Mouse (Mus musculus): Measurements from ENCODE around the gene Dnajc16. TPM values are rescaled to one million over a fixed set of nuclear protein-coding genes. Genes with fewer than 3 reads are reported as not detected.
A peak's percentile ranks its signal among the peaks of the same experiment; 100 is the strongest.

Gene Dnajc16
- polyA plus RNA-seq, 1 experiment from 2014 or later: 5.8 TPM

DNA sequence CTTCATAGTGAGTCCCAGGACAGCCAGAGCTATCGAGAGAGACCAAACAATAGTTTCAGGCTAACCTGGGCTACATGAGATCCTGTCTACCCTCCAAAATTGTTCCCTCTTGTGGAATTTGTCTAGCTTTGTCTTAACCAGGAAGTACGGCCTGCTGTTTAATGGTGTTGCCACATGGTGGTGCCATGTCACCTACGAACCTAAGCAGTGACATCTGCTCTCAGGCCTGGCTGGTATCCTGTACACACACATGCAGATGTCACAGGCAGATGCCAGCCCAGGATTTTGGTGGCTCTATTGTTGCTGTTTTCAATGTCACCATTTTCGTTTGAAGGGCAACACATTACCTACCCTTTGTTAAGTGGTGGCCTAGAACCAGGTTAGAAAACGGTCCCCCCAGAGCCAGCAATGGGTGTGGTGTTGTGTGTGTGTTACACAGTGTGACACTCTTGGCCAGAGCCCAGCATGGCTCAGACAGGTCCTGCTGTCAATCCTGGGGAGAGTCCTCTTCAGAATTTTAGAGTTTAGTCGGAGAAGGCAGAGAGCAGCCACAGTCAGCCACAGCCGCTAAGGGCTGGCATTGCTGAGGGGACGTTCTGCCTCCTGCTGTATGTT, 19.2 kb upstream of the Dnajc16 start:
- H3K9me3 ChIP-seq (ENCODE audit: control insufficient read depth, low read length): no peaks in the 10 kb centered on the region
- DNase-seq (ENCODE audit: low spot score) (peak; percentile 57), ATAC-seq (ENCODE audit: insufficient read depth, low FRiP score, low TSS enrichment) (peak; percentile 45; the same call in 1 of the 2 replicates)
- H3K4me2 ChIP-seq (ENCODE audit: low read depth): no peak overlapping the region
- no peaks in the 10 kb centered on the region for H3K4me1 ChIP-seq (ENCODE audit: control insufficient read depth, insufficient read depth, low read length)
- H3K4me3 ChIP-seq (ENCODE audit: low read depth, low read length): no peak overlapping the region
- H3K27me3 ChIP-seq (ENCODE audit: control insufficient read depth, insufficient read depth, low read length): no peaks in the 10 kb centered on the region
- H3K27ac ChIP-seq (ENCODE audit: low read depth, low read length): no peak overlapping the region
- no peak overlapping the region for H3K9ac ChIP-seq (ENCODE audit: low read length)
- 85% methylated on average over 8 of the region's 8 CpGs for WGBS
- H3K36me3 ChIP-seq (ENCODE audit: control insufficient read depth, insufficient read depth, low read length): peaks cover 13% of the 10 kb centered on the region

DNA sequence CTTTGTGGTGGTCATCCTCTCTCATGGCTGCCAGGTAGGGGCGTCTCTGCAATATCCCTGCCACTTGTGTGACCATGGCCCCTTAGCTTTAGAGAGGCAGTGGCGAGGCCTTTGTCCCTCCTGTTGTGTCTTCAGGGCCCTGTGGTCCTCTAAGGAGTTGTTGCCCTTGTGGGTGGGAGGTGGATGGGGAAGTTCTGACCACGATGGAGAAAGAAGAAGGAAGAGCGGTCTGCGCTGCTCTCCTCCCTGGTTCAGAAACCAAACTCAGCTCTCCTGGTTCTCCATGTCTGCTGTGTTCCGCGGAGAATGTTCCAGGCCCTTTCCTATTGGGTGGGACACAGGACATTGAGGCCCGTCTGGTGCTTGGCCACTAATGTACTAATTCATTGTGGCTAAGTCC, 15.2 kb upstream of the Dnajc16 start:
- peaks cover 7% of the 10 kb centered on the region for H3K36me3 ChIP-seq (ENCODE audit: control insufficient read depth, insufficient read depth, low read length)
- 91% methylated on average over 8 of the region's 8 CpGs for WGBS

DNA sequence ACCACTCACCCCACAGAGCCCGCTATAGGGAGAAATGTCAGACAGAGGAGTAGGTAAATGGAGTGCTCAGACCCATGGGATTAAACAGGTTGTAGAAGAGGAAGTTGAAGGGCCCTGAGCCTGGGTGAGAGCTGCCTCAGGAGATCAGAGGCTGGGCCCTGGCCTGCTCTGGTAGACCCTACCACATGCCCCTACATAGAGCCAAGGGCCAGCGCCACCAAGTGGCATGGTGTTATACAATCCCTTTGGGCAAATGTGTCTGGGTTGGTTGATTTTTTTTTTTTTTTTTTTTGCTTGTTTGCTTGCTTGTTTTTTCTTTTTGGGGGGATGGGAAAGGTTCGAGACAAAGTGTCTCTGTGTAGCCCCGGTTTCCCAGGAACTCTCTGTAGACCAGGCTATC, 13.4 kb upstream of the Dnajc16 start:
- H3K4me1 ChIP-seq (ENCODE audit: control insufficient read depth, insufficient read depth, low read length): no peaks in the 10 kb centered on the region
- 92% methylated on average over 4 of the region's 4 CpGs for WGBS
- H3K9ac ChIP-seq (ENCODE audit: low read length): no peak overlapping the region
- DNase-seq (ENCODE audit: low spot score) (no peak), ATAC-seq (ENCODE audit: insufficient read depth, low FRiP score, low TSS enrichment) (no peak)
- no peaks in the 10 kb centered on the region for H3K27me3 ChIP-seq (ENCODE audit: control insufficient read depth, insufficient read depth, low read length)
- H3K27ac ChIP-seq (ENCODE audit: low read depth, low read length): no peak overlapping the region
- H3K36me3 ChIP-seq (ENCODE audit: control insufficient read depth, insufficient read depth, low read length): peaks cover 3% of the 10 kb centered on the region; the same call in 1 of the 2 replicates
- H3K9me3 ChIP-seq (ENCODE audit: control insufficient read depth, low read length): no peaks in the 10 kb centered on the region
- H3K4me3 ChIP-seq (ENCODE audit: low read depth, low read length): no peak overlapping the region
- H3K4me2 ChIP-seq (ENCODE audit: low read depth): no peak overlapping the region

More for the DNA sequence above, 15.2 kb upstream of the Dnajc16 start:
- Histone ChIP-seq H3K9me3 (ENCODE audit: control insufficient read depth, low read length) (no peaks in the 10 kb centered on the region), H3K27me3 (ENCODE audit: control insufficient read depth, insufficient read depth, low read length) (no peaks in the 10 kb centered on the region), H3K9ac (ENCODE audit: low read length) (no peak overlapping the region), H3K4me2 (ENCODE audit: low read depth) (no peak overlapping the region), H3K4me1 (ENCODE audit: control insufficient read depth, insufficient read depth, low read length) (no peaks in the 10 kb centered on the region), H3K27ac (ENCODE audit: low read depth, low read length) (no peak overlapping the region), H3K4me3 (ENCODE audit: low read depth, low read length) (no peak overlapping the region)
- ATAC-seq (ENCODE audit: insufficient read depth, low FRiP score, low TSS enrichment): no peak
- DNase-seq (ENCODE audit: low spot score): no peak

DNA sequence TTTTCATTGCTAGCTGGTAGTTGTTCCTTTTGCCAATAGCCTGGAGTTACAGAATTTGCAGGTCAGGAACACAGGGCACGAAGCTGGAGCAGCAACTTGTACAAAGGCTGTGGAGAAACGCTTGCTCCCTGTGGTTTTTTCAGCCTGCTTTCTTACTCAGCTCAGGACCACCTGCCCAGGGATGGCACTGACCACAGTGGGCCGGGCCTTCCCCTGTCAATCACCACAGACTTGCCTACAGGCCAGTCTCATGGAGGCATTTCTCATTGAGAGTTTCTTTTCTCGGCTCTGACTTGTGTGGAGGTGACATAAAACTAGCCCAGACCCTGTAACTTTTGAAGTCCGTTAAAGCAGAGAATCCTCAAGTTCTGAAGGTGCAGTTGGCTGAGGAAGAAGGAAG, 6.8 kb upstream of the Dnajc16 start:
- 92% methylated on average over 5 of the region's 5 CpGs for whole genome bisulfite sequencing
- no peak for ATAC-seq (ENCODE audit: insufficient read depth, low FRiP score, low TSS enrichment)
- Histone ChIP-seq H3K27me3 (ENCODE audit: control insufficient read depth, insufficient read depth, low read length) (no peaks in the 10 kb centered on the region), H3K36me3 (ENCODE audit: control insufficient read depth, insufficient read depth, low read length) (peaks cover 4% of the 10 kb centered on the region; the same call in 1 of the 2 replicates), H3K4me2 (ENCODE audit: low read depth) (no peak overlapping the region), H3K4me3 (ENCODE audit: low read depth, low read length) (no peak overlapping the region), H3K9me3 (ENCODE audit: control insufficient read depth, low read length) (no peaks in the 10 kb centered on the region), H3K27ac (ENCODE audit: low read depth, low read length) (no peak overlapping the region), H3K9ac (ENCODE audit: low read length) (no peak overlapping the region), H3K4me1 (ENCODE audit: control insufficient read depth, insufficient read depth, low read length) (peaks cover 5% of the 10 kb centered on the region; the same call in 1 of the 2 replicates)
- DNase-seq (ENCODE audit: low spot score): no peak

DNA sequence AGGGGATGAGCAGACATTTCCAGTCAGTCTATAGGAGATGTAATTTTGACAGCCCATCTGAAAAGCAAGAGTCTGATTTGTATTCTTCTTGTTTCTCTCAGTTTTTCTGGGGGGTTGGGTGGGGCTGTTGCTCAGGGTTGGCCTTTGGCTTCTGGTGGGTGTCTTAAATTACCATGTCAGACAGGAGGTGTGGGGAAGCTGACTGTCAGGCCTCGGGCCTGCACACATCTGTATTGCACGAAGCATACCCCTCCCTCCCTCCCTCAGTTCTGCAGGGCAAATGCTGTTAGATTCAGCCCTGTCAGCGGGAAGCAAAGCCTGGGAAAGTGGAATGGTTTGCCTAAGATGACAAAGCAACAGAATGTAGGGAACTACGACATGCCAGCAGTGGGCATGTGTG, 6.2 kb upstream of the Dnajc16 start:
- Histone ChIP-seq H3K4me3 (ENCODE audit: low read depth, low read length) (no peak overlapping the region), H3K36me3 (ENCODE audit: control insufficient read depth, insufficient read depth, low read length) (peaks cover 4% of the 10 kb centered on the region; the same call in 1 of the 2 replicates), H3K9ac (ENCODE audit: low read length) (no peak overlapping the region), H3K4me2 (ENCODE audit: low read depth) (no peak overlapping the region), H3K27me3 (ENCODE audit: control insufficient read depth, insufficient read depth, low read length) (no peaks in the 10 kb centered on the region), H3K4me1 (ENCODE audit: control insufficient read depth, insufficient read depth, low read length) (peaks cover 5% of the 10 kb centered on the region; the same call in 1 of the 2 replicates), H3K9me3 (ENCODE audit: control insufficient read depth, low read length) (no peaks in the 10 kb centered on the region), H3K27ac (ENCODE audit: low read depth, low read length) (no peak overlapping the region)
- WGBS: 92% methylated on average over 4 of the region's 4 CpGs
- ATAC-seq (ENCODE audit: insufficient read depth, low FRiP score, low TSS enrichment) (no peak), DNase-seq (ENCODE audit: low spot score) (no peak)

DNA sequence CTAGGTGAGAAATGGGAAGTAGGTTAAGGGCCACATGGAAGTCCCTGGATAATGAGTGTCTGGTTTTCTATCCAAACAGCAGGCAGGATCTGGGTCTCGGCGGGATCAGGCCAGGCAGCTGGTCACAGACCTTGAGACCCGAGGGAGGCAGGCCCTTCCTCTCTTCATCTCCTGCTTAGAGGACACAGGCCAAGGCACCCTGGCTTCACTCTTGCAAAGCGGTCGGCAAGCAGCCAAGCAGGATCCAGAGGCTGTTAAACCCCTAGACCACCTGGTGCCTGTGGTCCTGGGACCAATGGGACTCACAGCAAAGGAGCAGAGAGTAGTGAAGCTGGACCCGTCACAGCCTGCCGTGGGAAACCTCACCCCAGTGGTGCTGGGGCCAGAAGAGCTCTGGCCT, 5.6 kb upstream of the Dnajc16 start:
- Histone ChIP-seq H3K27ac (ENCODE audit: low read depth, low read length) (no peak overlapping the region), H3K36me3 (ENCODE audit: control insufficient read depth, insufficient read depth, low read length) (peaks cover 4% of the 10 kb centered on the region; the same call in 1 of the 2 replicates), H3K9ac (ENCODE audit: low read length) (no peak overlapping the region), H3K4me3 (ENCODE audit: low read depth, low read length) (no peak overlapping the region), H3K4me2 (ENCODE audit: low read depth) (no peak overlapping the region), H3K9me3 (ENCODE audit: control insufficient read depth, low read length) (no peaks in the 10 kb centered on the region), H3K4me1 (ENCODE audit: control insufficient read depth, insufficient read depth, low read length) (peaks cover 5% of the 10 kb centered on the region; the same call in 1 of the 2 replicates), H3K27me3 (ENCODE audit: control insufficient read depth, insufficient read depth, low read length) (no peaks in the 10 kb centered on the region)
- DNase-seq (ENCODE audit: low spot score) (no peak), ATAC-seq (ENCODE audit: insufficient read depth, low FRiP score, low TSS enrichment) (no peak)
- 91% methylated on average over 7 of the region's 7 CpGs for WGBS

DNA sequence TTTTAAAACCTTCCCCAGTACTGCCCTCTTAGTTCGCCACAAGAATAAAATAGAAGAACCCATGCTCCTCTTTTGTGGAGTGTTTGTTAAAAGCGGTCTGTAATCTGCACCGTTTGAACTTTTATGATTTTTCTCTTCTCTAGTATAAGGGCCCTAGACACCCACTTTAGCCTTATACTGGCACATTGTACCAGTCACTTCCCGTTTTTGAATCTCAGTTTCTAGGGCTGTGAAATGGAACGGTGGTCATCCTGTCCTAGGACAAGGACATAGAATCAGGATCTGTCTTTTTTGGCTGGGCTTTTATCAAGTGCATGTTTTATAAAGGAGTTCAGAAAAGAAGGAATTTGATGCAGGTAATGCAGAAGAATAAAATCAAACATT, 3.4 kb upstream of the Dnajc16 start:
- Histone ChIP-seq H3K4me1 (ENCODE audit: control insufficient read depth, insufficient read depth, low read length) (peaks cover 11% of the 10 kb centered on the region), H3K4me2 (ENCODE audit: low read depth) (peak overlapping the region; percentile 64), H3K36me3 (ENCODE audit: control insufficient read depth, insufficient read depth, low read length) (peaks cover 4% of the 10 kb centered on the region; the same call in 1 of the 2 replicates), H3K9me3 (ENCODE audit: control insufficient read depth, low read length) (no peaks in the 10 kb centered on the region), H3K9ac (ENCODE audit: low read length) (peak overlapping the region; percentile 71), H3K27me3 (ENCODE audit: control insufficient read depth, insufficient read depth, low read length) (no peaks in the 10 kb centered on the region), H3K27ac (ENCODE audit: low read depth, low read length) (peak overlapping the region; percentile 86), H3K4me3 (ENCODE audit: low read depth, low read length) (peak overlapping the region; percentile 65)
- ATAC-seq (ENCODE audit: insufficient read depth, low FRiP score, low TSS enrichment) (no peak), DNase-seq (ENCODE audit: low spot score) (no peak)
- WGBS: 16% methylated on average over 5 of the region's 5 CpGs

DNA sequence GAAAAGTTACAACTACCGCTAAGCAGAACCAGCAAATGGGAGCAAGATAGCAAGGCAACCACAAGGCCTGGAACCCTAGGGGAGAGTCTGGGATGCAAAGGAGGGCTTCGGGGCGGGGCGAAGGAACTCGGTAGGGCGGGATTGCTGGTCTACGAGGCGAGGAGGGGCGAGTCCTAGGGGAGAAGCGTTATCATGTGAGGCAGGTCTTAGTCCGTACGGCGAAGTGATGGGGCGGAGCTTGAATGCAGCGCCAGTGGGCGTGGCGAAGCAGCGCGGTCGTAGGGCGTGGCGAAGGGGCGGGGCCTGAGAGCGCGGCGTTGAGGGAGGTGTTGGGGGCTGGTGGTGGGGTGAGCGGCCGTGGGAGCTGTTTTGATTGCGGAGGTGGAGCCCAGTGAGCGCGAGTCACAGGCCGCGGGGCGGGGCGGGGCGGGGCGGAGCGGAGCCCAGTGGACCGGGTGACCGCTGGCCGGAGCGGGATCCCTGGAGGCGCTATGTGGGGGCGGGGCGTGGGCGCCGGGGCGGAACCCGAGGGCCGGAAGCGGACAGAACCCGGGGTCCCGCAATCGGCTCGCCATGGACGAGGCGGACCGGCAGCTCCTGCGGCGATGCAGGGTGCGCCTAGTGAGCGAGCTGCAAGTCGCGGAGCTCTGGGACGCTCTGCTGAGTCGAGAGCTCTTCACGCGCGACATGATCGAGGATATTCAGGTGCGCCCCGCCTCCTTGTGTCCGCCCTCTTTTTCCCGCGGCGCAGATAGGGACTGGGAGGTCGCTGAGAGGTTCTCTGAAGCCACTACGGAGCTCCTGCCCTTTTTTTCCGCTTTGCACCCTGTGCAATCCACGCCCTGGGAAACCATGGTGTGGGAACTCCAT, 2.8 kb upstream of the Dnajc16 start, which contains the start of gene Casp9:
TSS of gene Casp9 (plus strand) at position 331 of the 870 bp plus-strand sequence.
- no peaks in the 10 kb centered on the region for H3K27me3 ChIP-seq (ENCODE audit: control insufficient read depth, insufficient read depth, low read length)
- peak within 1 kb of the TSS; percentile 65 for H3K4me3 ChIP-seq (ENCODE audit: low read depth, low read length)
- peaks cover 4% of the 10 kb centered on the region; the same call in 1 of the 2 replicates for H3K36me3 ChIP-seq (ENCODE audit: control insufficient read depth, insufficient read depth, low read length)
- ATAC-seq (ENCODE audit: insufficient read depth, low FRiP score, low TSS enrichment) (peak; percentile 84), DNase-seq (ENCODE audit: low spot score) (peak; percentile 98)
- under 1% methylated on average over 65 of the region's 80 CpGs for WGBS
- peak within 1 kb of the TSS; percentile 71 for H3K9ac ChIP-seq (ENCODE audit: low read length)
- H3K27ac ChIP-seq (ENCODE audit: low read depth, low read length): peak within 1 kb of the TSS; percentile 86
- H3K9me3 ChIP-seq (ENCODE audit: control insufficient read depth, low read length): no peaks in the 10 kb centered on the region
- peak within 1 kb of the TSS; percentile 64 for H3K4me2 ChIP-seq (ENCODE audit: low read depth)
- peaks cover 11% of the 10 kb centered on the region for H3K4me1 ChIP-seq (ENCODE audit: control insufficient read depth, insufficient read depth, low read length)

Measured in neural tube, embryonic 11.5 days (tissue).